Mouse (Mus musculus) G1E (cell line): ENCODE data around the gene Cnpy1. TPM values are rescaled to one million over a fixed set of nuclear protein-coding genes. Genes with fewer than 3 reads are reported as not detected.

Experiments
- ATAC-seq: 2 replicates; pipeline ENCODE4 v1.8.0; 2016; ENCODE audit warnings: mild to moderate bottlenecking; ENCODE audit not compliant: insufficient number of reproducible peaks, poor library complexity, low FRiP score, severe bottlenecking; ENCODE audit errors: extremely low read depth
- DNase-seq: peaks from one replicate; pipeline ENCODE4 v3.0.0; 2012; ENCODE audit warnings: low spot score
- H3K27me3 ChIP-seq: 2 replicates; pipeline ENCODE4 v1.6.1; 2012; ENCODE audit warnings: mild to moderate bottlenecking, low read length, inconsistent platforms; ENCODE audit not compliant: insufficient read depth
- H3K36me3 ChIP-seq: replicated peaks from 2 replicates; pipeline ENCODE3; 2012; ENCODE audit warnings: mild to moderate bottlenecking, inconsistent platforms
- H3K4me1 ChIP-seq: 2 replicates; pipeline ENCODE4 v1.6.1; 2012; ENCODE audit warnings: low read depth, low read length, inconsistent platforms, mixed read lengths; ENCODE audit not compliant: insufficient read depth
- H3K4me3 ChIP-seq: 2 replicates; pipeline ENCODE4 v1.5.1; 2012; ENCODE audit warnings: low read depth, mild to moderate bottlenecking, inconsistent platforms, low read length, moderate library complexity, mixed read lengths
- H3K9me3 ChIP-seq: replicated peaks from 2 replicates; pipeline ENCODE4 v1.6.1; 2012; ENCODE audit warnings: inconsistent platforms
- CTCF ChIP-seq: IDR thresholded peaks from 2 replicates; pipeline ENCODE4 v1.5.1; 2012; ENCODE audit warnings: low read depth, low read length, inconsistent platforms, mixed read lengths
- GATA1 ChIP-seq: IDR thresholded peaks from 2 replicates; pipeline ENCODE4 v1.6.1; 2012; ENCODE audit warnings: borderline replicate concordance, low read length, inconsistent platforms, mixed read lengths
- GATA2 ChIP-seq: IDR thresholded peaks from 2 replicates; pipeline ENCODE4 v1.6.1; 2012; ENCODE audit warnings: low read depth, low read length, inconsistent platforms, borderline replicate concordance
- POLR2AphosphoS5 ChIP-seq: IDR thresholded peaks from 2 replicates; pipeline ENCODE4 v1.6.1; 2012; ENCODE audit warnings: low read depth, low read length, inconsistent platforms; ENCODE audit not compliant: insufficient replicate concordance
- TAL1 ChIP-seq: conservative IDR thresholded peaks from 2 replicates; pipeline ENCODE4 v1.6.1; 2012; ENCODE audit warnings: low read depth, low read length, inconsistent platforms, mixed read lengths
- polyA plus RNA-seq: library from polyadenylated mRNA; stranded (reverse); fragments of >175 nt; gene quantifications from 2 replicates; pipeline ENCODE4 v1.2.3, GENCODE M21; 2012
- total RNA-seq, 2 experiments: library from RNA; stranded (forward) in 1 of 2; stranded (reverse) in 1 of 2; fragments of 200-1000 nt in 1 of 2; fragments of >200 nt in 1 of 2; fragmentation: Nextera tagmentation in 1 of 2; gene quantifications; 2 replicates each; pipeline ENCODE4 v1.2.3; 2014 to 2017

Gene Cnpy1
- total and polyA plus RNA-seq, 3 experiments: 0.16 TPM; not detected in 2

DNA sequence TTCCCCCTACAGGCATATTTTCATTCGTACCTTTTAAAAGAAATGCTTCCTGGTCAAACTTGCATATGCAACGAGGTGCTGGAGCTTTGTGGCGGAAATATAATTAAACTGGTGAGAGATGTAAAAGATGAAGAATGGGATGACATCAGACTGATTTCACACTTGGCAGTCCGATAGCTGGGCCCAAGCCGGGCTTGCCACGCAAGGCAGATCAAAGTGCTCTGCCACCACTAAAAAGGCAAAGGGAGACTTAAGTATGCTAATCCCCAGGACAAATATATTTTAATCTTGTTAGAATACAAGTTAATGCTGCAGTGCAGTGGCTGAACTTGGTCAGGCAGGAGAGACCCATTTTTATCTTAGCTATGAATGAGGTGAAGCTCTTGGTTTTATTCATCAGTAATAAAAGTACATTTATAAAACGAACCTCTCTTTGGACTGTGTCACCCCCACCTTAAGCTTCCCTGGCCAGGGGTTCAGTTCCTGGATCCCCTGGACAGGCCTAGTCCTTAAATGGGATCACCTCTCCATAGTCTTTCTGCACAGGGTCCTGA lies 66.3 kb downstream of the Cnpy1 start:
- Histone ChIP-seq H3K9me3 (no peaks in the 10 kb centered on the region), H3K4me3 (no peak overlapping the region), H3K36me3 (no peaks in the 10 kb centered on the region), H3K4me1 (no peaks in the 10 kb centered on the region), H3K27me3 (peaks cover 3% of the 10 kb centered on the region; the same call in 1 of the 2 replicates)
- ATAC-seq (no peak), DNase-seq (no peak)
- TF ChIP-seq TAL1 (no peak), GATA2 (no peak), CTCF (no peak), POLR2AphosphoS5 (no peak), GATA1 (no peak)

DNA sequence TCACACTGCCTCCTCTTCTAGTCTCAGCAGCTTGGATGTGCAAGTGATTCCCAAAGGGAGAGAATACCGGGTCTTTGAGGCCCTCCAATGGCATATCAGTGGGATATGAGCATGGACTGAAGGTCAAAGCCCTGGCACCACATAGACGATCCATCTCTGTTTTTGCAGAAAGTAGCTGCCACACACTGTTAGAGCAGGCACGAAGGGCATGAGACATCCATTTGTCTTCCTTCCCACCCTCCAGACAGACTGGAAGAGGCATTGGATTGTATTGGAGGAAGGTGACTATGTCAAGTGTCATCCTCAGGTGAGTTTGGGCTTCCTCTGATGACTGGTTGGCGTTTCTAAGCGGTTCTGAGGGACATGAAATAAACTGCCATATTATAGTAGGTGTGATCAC lies 67.3 kb downstream of the Cnpy1 start:
- DNase-seq (no peak), ATAC-seq (no peak)
- no peak for TF ChIP-seq CTCF
- no peak for TF ChIP-seq TAL1
- TF ChIP-seq GATA2: no peak
- no peak for TF ChIP-seq GATA1
- no peak for TF ChIP-seq POLR2AphosphoS5
- Histone ChIP-seq H3K4me1 (no peaks in the 10 kb centered on the region), H3K27me3 (peaks cover 3% of the 10 kb centered on the region; the same call in 1 of the 2 replicates), H3K9me3 (no peaks in the 10 kb centered on the region), H3K36me3 (no peaks in the 10 kb centered on the region), H3K4me3 (no peak overlapping the region)

DNA sequence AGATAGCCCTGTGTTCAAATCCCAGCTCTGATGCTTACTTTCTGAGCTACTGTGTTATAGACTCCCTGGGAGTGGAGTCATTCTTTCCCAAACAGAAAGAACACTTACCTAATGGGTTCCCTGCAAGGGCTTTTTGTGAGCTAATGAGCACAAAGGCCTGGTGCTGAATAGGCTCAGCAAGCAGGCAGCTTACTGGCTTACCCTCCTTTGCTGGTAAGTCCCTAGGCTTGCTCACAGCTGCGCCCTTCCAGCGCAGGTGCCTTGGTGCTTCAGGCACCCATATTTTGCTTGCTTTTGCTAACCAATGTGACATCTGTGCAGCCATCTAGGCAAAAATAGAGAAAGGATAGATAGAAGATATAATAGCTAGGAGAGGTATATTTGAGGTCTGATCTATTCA lies 69.0 kb downstream of the Cnpy1 start:
- ATAC-seq (no peak), DNase-seq (no peak)
- no peak for TF ChIP-seq TAL1
- TF ChIP-seq POLR2AphosphoS5: no peak
- no peak for TF ChIP-seq CTCF
- H3K4me3 ChIP-seq: no peak overlapping the region
- no peaks in the 10 kb centered on the region for H3K4me1 ChIP-seq
- H3K27me3 ChIP-seq: peaks cover 3% of the 10 kb centered on the region; the same call in 1 of the 2 replicates
- no peaks in the 10 kb centered on the region for H3K36me3 ChIP-seq
- no peaks in the 10 kb centered on the region for H3K9me3 ChIP-seq

DNA sequence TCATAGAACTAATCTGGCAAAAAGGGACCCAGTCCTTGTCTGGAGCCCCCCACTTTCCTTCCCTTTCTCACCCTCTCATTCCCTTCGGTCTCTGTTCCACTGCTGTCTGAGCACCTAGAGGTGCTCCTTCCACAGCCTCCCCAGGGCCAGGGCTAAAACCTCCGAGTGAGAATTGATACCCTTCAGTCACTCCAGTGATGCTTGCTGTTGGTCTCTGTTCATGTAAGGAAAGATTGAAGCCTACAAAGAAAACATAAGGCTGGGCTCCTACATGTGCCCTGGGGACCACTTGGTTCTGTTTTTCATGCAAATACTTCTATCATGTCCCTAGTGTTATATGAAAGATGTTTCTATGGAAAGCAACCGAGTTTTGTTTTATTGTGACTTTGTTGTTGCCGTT lies 69.6 kb downstream of the Cnpy1 start:
- peaks cover 5% of the 10 kb centered on the region for H3K27me3 ChIP-seq
- no peak for DNase-seq
- no peak for ATAC-seq
- H3K9me3 ChIP-seq: no peaks in the 10 kb centered on the region
- no peaks in the 10 kb centered on the region for H3K4me1 ChIP-seq
- TF ChIP-seq TAL1: no peak
- H3K36me3 ChIP-seq: no peaks in the 10 kb centered on the region
- H3K4me3 ChIP-seq: no peak overlapping the region

DNA sequence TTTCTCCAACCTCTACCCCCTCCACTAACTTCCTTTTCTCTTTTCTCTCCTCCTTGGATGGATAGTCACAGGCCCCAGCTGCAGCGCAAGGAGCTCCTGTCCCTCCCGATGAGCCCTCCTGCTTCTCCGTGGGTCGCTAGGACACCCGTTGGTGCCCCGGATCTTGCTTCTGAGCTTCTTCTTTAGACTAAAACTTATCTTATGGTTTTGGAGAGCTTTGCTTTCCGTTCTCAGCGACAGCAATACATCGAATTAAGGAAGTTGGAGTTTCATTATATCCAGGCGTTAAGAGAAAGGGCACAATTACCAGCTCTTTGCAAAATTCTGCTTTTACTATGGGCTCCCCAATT lies 70.1 kb downstream of the Cnpy1 start:
- TF ChIP-seq CTCF: no peak
- TF ChIP-seq POLR2AphosphoS5: no peak
- no peak for TF ChIP-seq TAL1
- no peak for TF ChIP-seq GATA1
- no peak for TF ChIP-seq GATA2

DNA sequence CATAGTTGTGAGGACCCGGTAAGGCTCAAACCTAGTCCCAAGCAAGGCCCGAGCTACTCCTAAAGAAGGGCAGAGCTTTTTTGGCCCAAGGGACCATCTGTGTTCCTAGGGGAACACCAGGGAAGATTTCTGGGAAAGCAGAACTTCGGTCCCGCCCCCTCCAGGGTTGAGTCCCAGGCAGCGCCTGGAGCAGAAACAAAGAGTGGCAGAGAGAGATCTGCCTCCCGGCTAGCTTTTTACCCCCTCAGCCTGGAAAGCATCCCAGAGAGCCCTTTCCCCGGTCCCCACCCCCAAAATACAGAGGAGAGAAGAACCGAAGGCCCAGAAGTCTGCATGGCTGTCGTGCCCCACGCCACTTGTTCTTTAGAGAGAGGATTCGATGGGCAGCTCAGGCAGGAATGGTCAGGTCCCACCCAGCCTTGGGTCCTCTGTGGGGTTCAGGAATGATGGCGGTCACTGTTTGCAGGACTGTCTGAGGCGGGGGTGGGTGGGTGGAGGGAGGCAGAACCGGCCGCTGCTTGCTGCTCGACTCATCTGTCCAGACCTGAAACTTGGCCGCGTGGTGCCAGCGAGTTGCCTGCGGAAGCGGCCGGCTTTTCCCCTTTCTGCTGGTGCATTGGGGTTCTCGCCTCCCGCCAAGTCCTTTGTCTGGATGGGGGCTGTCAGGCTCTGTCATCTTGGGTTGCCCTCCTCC lies 70.6 kb downstream of the Cnpy1 start:
- DNase-seq (no peak), ATAC-seq (no peak)
- H3K4me3 ChIP-seq: no peak overlapping the region
- no peak for TF ChIP-seq CTCF
- TF ChIP-seq TAL1: no peak
- TF ChIP-seq GATA2: no peak
- no peak for TF ChIP-seq POLR2AphosphoS5
- H3K36me3 ChIP-seq: no peaks in the 10 kb centered on the region
- H3K4me1 ChIP-seq: no peaks in the 10 kb centered on the region
- H3K27me3 ChIP-seq: peaks cover 5% of the 10 kb centered on the region; the same call in 1 of the 2 replicates
- H3K9me3 ChIP-seq: no peaks in the 10 kb centered on the region

More for the DNA sequence above, 70.1 kb downstream of the Cnpy1 start:
- Histone ChIP-seq H3K36me3 (no peaks in the 10 kb centered on the region), H3K27me3 (peaks cover 8% of the 10 kb centered on the region), H3K4me3 (no peak overlapping the region), H3K4me1 (no peaks in the 10 kb centered on the region), H3K9me3 (no peaks in the 10 kb centered on the region)
- ATAC-seq (no peak), DNase-seq (no peak)

DNA sequence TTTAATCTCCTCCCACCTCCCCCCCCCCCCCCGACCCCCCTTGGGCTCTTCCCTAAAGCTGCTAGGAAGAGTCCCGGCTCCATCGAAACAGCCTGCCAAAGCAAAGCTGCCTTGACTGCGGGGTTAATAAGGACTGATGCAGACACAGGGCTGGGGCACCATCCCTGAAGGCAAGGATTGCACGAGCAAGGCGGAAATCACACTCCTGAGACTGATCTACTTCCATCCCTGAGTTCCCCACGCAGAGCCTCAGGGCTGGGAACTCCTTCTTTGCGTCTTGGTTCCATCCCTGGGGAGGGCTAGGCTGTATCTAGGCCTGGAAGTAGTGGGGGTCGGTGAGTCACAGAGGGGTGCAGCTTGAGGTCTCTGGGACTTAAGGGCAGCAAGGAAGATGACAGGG lies 71.5 kb downstream of the Cnpy1 start:
- no peak overlapping the region for H3K4me3 ChIP-seq
- H3K36me3 ChIP-seq: no peaks in the 10 kb centered on the region
- no peaks in the 10 kb centered on the region for H3K4me1 ChIP-seq
- H3K9me3 ChIP-seq: no peaks in the 10 kb centered on the region
- DNase-seq: no peak
- ATAC-seq: no peak
- TF ChIP-seq GATA1: no peak
- no peak for TF ChIP-seq POLR2AphosphoS5
- TF ChIP-seq GATA2: no peak
- no peak for TF ChIP-seq TAL1
- H3K27me3 ChIP-seq: peaks cover 5% of the 10 kb centered on the region; the same call in 1 of the 2 replicates
